Mouse (Mus musculus): ENCODE results near the gene Trpc4ap. TPM values are rescaled to one million over a fixed set of nuclear protein-coding genes. Genes with fewer than 3 reads are reported as not detected.

The Trpc4ap gene
- polyA plus RNA-seq, 1 experiment = 81.2 TPM

DNA sequence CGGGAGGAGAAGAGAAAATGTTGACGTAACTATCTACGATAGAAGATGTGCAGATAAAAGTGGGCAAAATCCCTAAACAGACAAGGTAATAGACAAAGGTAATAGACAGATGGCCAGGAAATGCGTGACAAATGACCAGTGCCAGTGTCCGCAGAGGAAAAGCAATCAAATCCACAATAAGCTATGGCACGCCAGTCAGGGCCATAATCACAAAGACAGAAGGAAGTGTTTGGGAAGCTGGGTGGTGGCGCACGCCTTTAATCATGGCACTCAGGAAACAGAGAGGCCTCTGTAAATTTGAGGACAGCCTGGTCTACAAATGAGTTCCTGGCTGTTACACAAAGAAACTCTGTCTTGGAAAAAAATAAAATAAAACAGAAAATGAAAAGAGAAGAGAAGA lies 11.0 kb downstream of the Trpc4ap start:
- TF ChIP-seq CTCF (IDR thresholded peaks at IDR 0.05; ENCODE audit: low read depth, low read length) (no peak), POLR2A (IDR thresholded peaks at IDR 0.05; ENCODE audit: insufficient read depth, low read length) (no peak), EP300 (IDR thresholded peaks at IDR 0.05; ENCODE audit: insufficient read depth, low read depth, low read length) (no peak)
- no peak overlapping the region for H3K9ac ChIP-seq (ENCODE audit: low read depth, poor library complexity, severe bottlenecking)
- no peaks in the 10 kb centered on the region for H3K9me3 ChIP-seq (replicated peaks; ENCODE audit: control insufficient read depth, insufficient read depth, low read length, poor library complexity, severe bottlenecking)
- no peak overlapping the region for H3K4me3 ChIP-seq (ENCODE audit: low read depth, low read length)
- H3K27me3 ChIP-seq (ENCODE audit: control insufficient read depth, insufficient read depth, low read length, poor library complexity, severe bottlenecking) = no peaks in the 10 kb centered on the region
- H3K4me1 ChIP-seq (ENCODE audit: control insufficient read depth, insufficient read depth, low read length) = no peaks in the 10 kb centered on the region
- H3K27ac ChIP-seq (ENCODE audit: insufficient read depth, low read length) = no peak overlapping the region
- no peaks in the 10 kb centered on the region for H3K36me3 ChIP-seq (ENCODE audit: control insufficient read depth, insufficient read depth, low read length, poor library complexity, severe bottlenecking)

GRCm38 (mm10) chr2:155680591-155680990 lies 11.6 kb downstream of the Trpc4ap start:
- no peak overlapping the region for H3K27ac ChIP-seq (ENCODE audit: insufficient read depth, low read length)
- no peaks in the 10 kb centered on the region for H3K36me3 ChIP-seq (ENCODE audit: control insufficient read depth, insufficient read depth, low read length, poor library complexity, severe bottlenecking)
- H3K9ac ChIP-seq (ENCODE audit: low read depth, poor library complexity, severe bottlenecking) = no peak overlapping the region
- H3K4me3 ChIP-seq (ENCODE audit: low read depth, low read length) = no peak overlapping the region
- TF ChIP-seq CTCF (IDR thresholded peaks at IDR 0.05; ENCODE audit: low read depth, low read length) (no peak), EP300 (IDR thresholded peaks at IDR 0.05; ENCODE audit: insufficient read depth, low read depth, low read length) (no peak), POLR2A (IDR thresholded peaks at IDR 0.05; ENCODE audit: insufficient read depth, low read length) (no peak)
- no peaks in the 10 kb centered on the region for H3K4me1 ChIP-seq (ENCODE audit: control insufficient read depth, insufficient read depth, low read length)
- H3K9me3 ChIP-seq (replicated peaks; ENCODE audit: control insufficient read depth, insufficient read depth, low read length, poor library complexity, severe bottlenecking) = no peaks in the 10 kb centered on the region
- H3K27me3 ChIP-seq (ENCODE audit: control insufficient read depth, insufficient read depth, low read length, poor library complexity, severe bottlenecking) = no peaks in the 10 kb centered on the region

DNA sequence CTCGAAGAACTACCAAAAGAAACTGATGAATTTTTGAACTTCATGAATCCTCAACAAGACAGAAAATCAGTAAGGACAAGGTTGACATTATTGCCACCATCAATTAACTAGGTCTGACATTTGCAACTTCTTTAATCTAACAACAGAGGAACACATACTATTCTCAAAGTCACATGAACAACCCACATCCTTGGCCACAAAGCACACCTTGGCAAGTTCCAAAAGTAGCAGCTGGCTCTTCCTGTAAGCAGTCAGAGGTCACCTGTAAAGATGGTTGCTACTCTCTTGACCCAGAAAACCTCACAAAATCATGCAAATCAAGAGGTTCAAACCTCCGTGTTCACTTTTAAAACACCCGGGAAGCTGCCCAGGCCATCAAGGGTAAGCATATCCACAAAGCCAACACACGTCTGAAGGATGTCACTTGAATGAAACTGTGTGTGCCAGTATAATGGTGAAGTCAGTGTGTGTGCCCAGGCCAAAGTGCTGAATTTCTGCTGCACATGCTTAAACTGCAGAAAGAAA lies 12.5 kb downstream of the Trpc4ap start:
- no peaks in the 10 kb centered on the region for H3K4me1 ChIP-seq (ENCODE audit: control insufficient read depth, insufficient read depth, low read length)
- H3K27me3 ChIP-seq (ENCODE audit: control insufficient read depth, insufficient read depth, low read length, poor library complexity, severe bottlenecking) = no peaks in the 10 kb centered on the region
- TF ChIP-seq EP300 (IDR thresholded peaks at IDR 0.05; ENCODE audit: insufficient read depth, low read depth, low read length) = no peak
- H3K4me3 ChIP-seq (ENCODE audit: low read depth, low read length) = no peak overlapping the region
- H3K27ac ChIP-seq (ENCODE audit: insufficient read depth, low read length) = no peak overlapping the region
- H3K9ac ChIP-seq (ENCODE audit: low read depth, poor library complexity, severe bottlenecking) = no peak overlapping the region
- H3K36me3 ChIP-seq (ENCODE audit: control insufficient read depth, insufficient read depth, low read length, poor library complexity, severe bottlenecking) = no peaks in the 10 kb centered on the region
- H3K9me3 ChIP-seq (replicated peaks; ENCODE audit: control insufficient read depth, insufficient read depth, low read length, poor library complexity, severe bottlenecking) = no peaks in the 10 kb centered on the region

GRCm38 (mm10) chr2:155675118-155675517 lies 17.1 kb downstream of the Trpc4ap start:
- Histone ChIP-seq H3K9me3 (replicated peaks; ENCODE audit: control insufficient read depth, insufficient read depth, low read length, poor library complexity, severe bottlenecking) (no peaks in the 10 kb centered on the region), H3K4me1 (ENCODE audit: control insufficient read depth, insufficient read depth, low read length) (no peaks in the 10 kb centered on the region), H3K4me3 (ENCODE audit: low read depth, low read length) (no peak overlapping the region), H3K36me3 (ENCODE audit: control insufficient read depth, insufficient read depth, low read length, poor library complexity, severe bottlenecking) (no peaks in the 10 kb centered on the region), H3K27me3 (ENCODE audit: control insufficient read depth, insufficient read depth, low read length, poor library complexity, severe bottlenecking) (no peaks in the 10 kb centered on the region), H3K27ac (ENCODE audit: insufficient read depth, low read length) (no peak overlapping the region), H3K9ac (ENCODE audit: low read depth, poor library complexity, severe bottlenecking) (no peak overlapping the region)
- TF ChIP-seq POLR2A (IDR thresholded peaks at IDR 0.05; ENCODE audit: insufficient read depth, low read length) = no peak
- TF ChIP-seq CTCF (IDR thresholded peaks at IDR 0.05; ENCODE audit: low read depth, low read length) = no peak
- no peak for TF ChIP-seq EP300 (IDR thresholded peaks at IDR 0.05; ENCODE audit: insufficient read depth, low read depth, low read length)

GRCm38 (mm10) chr2:155673546-155673945 lies 18.6 kb downstream of the Trpc4ap start:
- TF ChIP-seq EP300 (IDR thresholded peaks at IDR 0.05; ENCODE audit: insufficient read depth, low read depth, low read length) (no peak), CTCF (IDR thresholded peaks at IDR 0.05; ENCODE audit: low read depth, low read length) (peak; percentile 74)
- H3K4me3 ChIP-seq (ENCODE audit: low read depth, low read length) = no peak overlapping the region
- H3K27ac ChIP-seq (ENCODE audit: insufficient read depth, low read length) = no peak overlapping the region

GRCm38 (mm10) chr2:155671236-155671635 lies 20.9 kb downstream of the Trpc4ap start:
- no peak for TF ChIP-seq POLR2A (IDR thresholded peaks at IDR 0.05; ENCODE audit: insufficient read depth, low read length)
- TF ChIP-seq CTCF (IDR thresholded peaks at IDR 0.05; ENCODE audit: low read depth, low read length) = no peak
- TF ChIP-seq EP300 (IDR thresholded peaks at IDR 0.05; ENCODE audit: insufficient read depth, low read depth, low read length) = no peak
- no peak overlapping the region for H3K9ac ChIP-seq (ENCODE audit: low read depth, poor library complexity, severe bottlenecking)
- no peaks in the 10 kb centered on the region for H3K9me3 ChIP-seq (replicated peaks; ENCODE audit: control insufficient read depth, insufficient read depth, low read length, poor library complexity, severe bottlenecking)
- H3K4me3 ChIP-seq (ENCODE audit: low read depth, low read length) = no peak overlapping the region
- no peaks in the 10 kb centered on the region for H3K4me1 ChIP-seq (ENCODE audit: control insufficient read depth, insufficient read depth, low read length)
- no peaks in the 10 kb centered on the region for H3K27me3 ChIP-seq (ENCODE audit: control insufficient read depth, insufficient read depth, low read length, poor library complexity, severe bottlenecking)
- H3K36me3 ChIP-seq (ENCODE audit: control insufficient read depth, insufficient read depth, low read length, poor library complexity, severe bottlenecking) = no peaks in the 10 kb centered on the region
- no peak overlapping the region for H3K27ac ChIP-seq (ENCODE audit: insufficient read depth, low read length)

More at GRCm38 (mm10) chr2:155673546-155673945, 18.6 kb downstream of the Trpc4ap start:
- no peaks in the 10 kb centered on the region for H3K4me1 ChIP-seq (ENCODE audit: control insufficient read depth, insufficient read depth, low read length)
- H3K36me3 ChIP-seq (ENCODE audit: control insufficient read depth, insufficient read depth, low read length, poor library complexity, severe bottlenecking) = no peaks in the 10 kb centered on the region
- no peak overlapping the region for H3K9ac ChIP-seq (ENCODE audit: low read depth, poor library complexity, severe bottlenecking)
- H3K27me3 ChIP-seq (ENCODE audit: control insufficient read depth, insufficient read depth, low read length, poor library complexity, severe bottlenecking) = no peaks in the 10 kb centered on the region
- no peaks in the 10 kb centered on the region for H3K9me3 ChIP-seq (replicated peaks; ENCODE audit: control insufficient read depth, insufficient read depth, low read length, poor library complexity, severe bottlenecking)

Measured in ES-Bruce4 (cell line).